Mouse (Mus musculus) heart, embryonic 13.5 days (tissue): Measurements from ENCODE around the gene Itpka. TPM values are rescaled to one million over a fixed set of nuclear protein-coding genes. Genes with fewer than 3 reads are reported as not detected.

ENCODE experiments used
- ATAC-seq: fragments of 200-750 bp; cut with Nextera tagmentation; 2 replicates; pipeline ENCODE4 v1.8.0; 2017; ENCODE audit warnings: moderate TSS enrichment; ENCODE audit not compliant: insufficient number of reproducible peaks, low FRiP score, low TSS enrichment; ENCODE audit errors: extremely low read depth
- H3K27ac ChIP-seq: fragments of 300-500 bp; sonication (generic); replicated peaks from 2 replicates; pipeline ENCODE4 v1.5.1; 2015; ENCODE audit warnings: moderate library complexity, mild to moderate bottlenecking, inconsistent platforms
- H3K27me3 ChIP-seq: fragments of 300-500 bp; sonication (generic); replicated peaks from 2 replicates; pipeline ENCODE4 v1.6.1; 2015; ENCODE audit warnings: mild to moderate bottlenecking, inconsistent platforms
- H3K36me3 ChIP-seq: fragments of 300-500 bp; sonication (generic); 2 replicates; pipeline ENCODE4 v1.6.1; 2015; ENCODE audit warnings: mild to moderate bottlenecking, inconsistent platforms
- H3K4me1 ChIP-seq: fragments of 300-500 bp; sonication (generic); 2 replicates; pipeline ENCODE4 v1.6.1; 2015; ENCODE audit warnings: inconsistent platforms
- H3K4me2 ChIP-seq: fragments of 300-500 bp; sonication (generic); 2 replicates; pipeline ENCODE4 v1.6.1; 2015; ENCODE audit warnings: inconsistent platforms, mild to moderate bottlenecking, moderate library complexity
- H3K4me3 ChIP-seq: fragments of 300-500 bp; sonication (generic); 2 replicates; pipeline ENCODE4 v1.5.1; 2015; ENCODE audit warnings: moderate library complexity, mild to moderate bottlenecking, inconsistent platforms
- H3K9ac ChIP-seq: fragments of 300-500 bp; sonication (generic); 2 replicates; pipeline ENCODE4 v1.6.1; 2015; ENCODE audit warnings: inconsistent platforms, mild to moderate bottlenecking, moderate library complexity
- H3K9me3 ChIP-seq: fragments of 300-500 bp; sonication (generic); 2 replicates; pipeline ENCODE4 v1.6.1; 2016; ENCODE audit warnings: inconsistent platforms
- WGBS: fragments of 180-500 bp; shearing (Covaris S2); methylation state at CpG from one replicate; pipeline ENCODE4 v1.1.7; 2015; ENCODE audit warnings: mixed read lengths; 5-methylcytosine and 5-hydroxymethylcytosine counted together
- polyA plus RNA-seq: library from polyadenylated mRNA; unstranded; fragments of >200 nt; fragmentation: Nextera tagmentation; extraction: Ambion mirVana; gene quantifications from 2 replicates; pipeline ENCODE4 v1.2.1, GENCODE M21; 2015

Itpka gene
- polyA plus RNA-seq, 1 experiment from 2014 or later, result 1.8 TPM

- Histone ChIP-seq H3K4me1 (peaks cover 15% of the 10 kb centered on the region), H3K4me2 (peak overlapping the region; percentile 99), H3K9ac (peak overlapping the region; percentile 78), H3K27ac (no peak overlapping the region), H3K36me3 (peaks cover 2% of the 10 kb centered on the region), H3K4me3 (peak overlapping the region; percentile 73), H3K27me3 (peaks cover 89% of the 10 kb centered on the region), H3K9me3 (no peaks in the 10 kb centered on the region)
- ATAC-seq, result no peak
- WGBS, result under 1% methylated on average over 65 of the region's 77 CpGs
Measured at GRCm38 (mm10) chr2:119758101-119758843, 16.1 kb downstream of the Itpka start.

DNA sequence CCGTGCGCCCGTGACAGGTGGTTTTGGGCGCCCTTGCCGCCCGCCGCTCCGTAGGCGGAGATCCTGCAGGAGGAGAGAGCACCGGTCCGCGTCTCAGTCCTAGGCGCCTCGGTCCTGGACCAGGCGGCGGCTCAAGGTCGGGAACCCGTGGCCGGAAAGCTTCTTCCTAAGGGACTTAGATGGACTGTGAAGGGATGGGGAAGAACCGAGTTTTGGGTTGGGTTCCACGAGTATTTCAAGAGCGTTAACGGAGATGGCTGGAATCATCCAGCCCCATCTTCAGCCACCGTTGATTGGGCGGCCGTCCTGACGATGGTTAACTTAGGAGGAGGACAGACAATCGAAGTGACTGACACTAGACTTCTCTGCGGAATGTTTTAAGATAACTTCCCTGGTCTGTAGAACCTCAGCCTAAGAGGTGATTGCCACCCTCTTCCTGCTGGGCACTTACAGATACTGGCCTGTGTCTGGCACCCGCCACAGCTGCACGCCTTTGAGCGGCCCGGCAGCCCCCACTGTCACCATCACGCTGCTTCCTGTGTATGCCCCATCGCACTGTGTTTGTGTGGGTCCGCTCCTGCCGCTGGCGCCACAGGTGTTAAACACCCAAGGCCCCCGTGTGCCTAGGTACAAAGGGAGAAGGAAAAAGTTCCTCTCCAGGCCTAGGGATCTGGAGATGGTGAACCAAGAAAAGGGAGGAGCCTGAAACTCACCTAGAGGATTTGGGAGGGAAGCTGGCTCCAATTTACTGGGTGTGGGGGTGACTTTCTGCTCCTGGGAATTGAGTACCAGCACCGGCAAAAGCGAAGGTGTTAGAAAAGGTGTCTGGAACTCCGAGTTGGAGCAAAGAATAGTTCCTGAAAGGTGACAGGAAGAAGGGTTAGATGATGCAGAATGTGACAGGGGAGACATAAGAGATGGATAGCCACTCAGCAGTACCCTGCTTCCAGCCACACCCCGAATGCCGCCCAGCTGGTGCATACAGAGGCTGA, 17.0 kb downstream of the Itpka start:
- H3K4me3 ChIP-seq, result peak overlapping the region; percentile 73
- ATAC-seq, result no peak
- H3K9ac ChIP-seq, result peak overlapping the region; percentile 78
- peaks cover 15% of the 10 kb centered on the region for H3K4me1 ChIP-seq
- H3K27me3 ChIP-seq, result peaks cover 80% of the 10 kb centered on the region
- no peaks in the 10 kb centered on the region for H3K9me3 ChIP-seq
- WGBS, result 5% methylated on average over 44 of the region's 44 CpGs
- H3K4me2 ChIP-seq, result peak overlapping the region; percentile 99
- H3K36me3 ChIP-seq, result peaks cover 11% of the 10 kb centered on the region
- no peak overlapping the region for H3K27ac ChIP-seq

- H3K9me3 ChIP-seq, result no peaks in the 10 kb centered on the region
- peak within 1 kb of the TSS; percentile 73 for H3K4me3 ChIP-seq
- peaks cover 69% of the 10 kb centered on the region for H3K27me3 ChIP-seq
- ATAC-seq, result no peak
- peaks cover 22% of the 10 kb centered on the region for H3K36me3 ChIP-seq
- H3K27ac ChIP-seq, result no peak within 1 kb of the TSS
- H3K9ac ChIP-seq, result no peak within 1 kb of the TSS
- peak within 1 kb of the TSS; percentile 99 for H3K4me2 ChIP-seq
- WGBS, result 9% methylated on average over 9 of the region's 9 CpGs
- peaks cover 15% of the 10 kb centered on the region for H3K4me1 ChIP-seq
Measured at GRCm38 (mm10) chr2:119760251-119760650, 18.1 kb downstream of the Itpka start, which contains the start of gene Ltk. Ltk (minus strand) TSS chr2:119760431.

DNA sequence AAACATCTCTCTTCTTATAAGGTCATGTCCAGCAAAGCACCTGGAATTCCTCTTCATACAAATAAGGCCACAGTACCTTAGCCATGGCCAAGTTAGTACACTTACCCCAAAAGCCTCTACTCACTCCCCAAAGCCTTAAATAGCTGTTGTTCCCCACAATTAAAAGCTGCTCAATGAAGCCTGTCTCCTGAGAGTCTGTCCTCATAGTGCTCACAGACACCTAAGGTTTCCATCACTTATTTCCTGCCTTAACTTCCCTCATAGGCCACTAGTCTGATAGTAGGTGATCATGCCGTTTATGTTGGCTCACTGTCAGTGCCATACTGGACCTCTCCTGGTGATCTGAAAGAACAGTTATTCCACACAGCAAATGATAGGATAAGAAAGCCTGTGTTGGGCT, 20.1 kb downstream of the Itpka start:
- H3K36me3 ChIP-seq, result peaks cover 39% of the 10 kb centered on the region
- H3K9ac ChIP-seq, result no peak overlapping the region
- peaks cover 51% of the 10 kb centered on the region for H3K27me3 ChIP-seq
- no peak overlapping the region for H3K27ac ChIP-seq
- ATAC-seq, result no peak
- H3K4me2 ChIP-seq, result no peak overlapping the region
- H3K9me3 ChIP-seq, result no peaks in the 10 kb centered on the region
- 35% methylated on average over 1 of the region's 1 CpGs for WGBS
- peaks cover 15% of the 10 kb centered on the region for H3K4me1 ChIP-seq
- no peak overlapping the region for H3K4me3 ChIP-seq

DNA sequence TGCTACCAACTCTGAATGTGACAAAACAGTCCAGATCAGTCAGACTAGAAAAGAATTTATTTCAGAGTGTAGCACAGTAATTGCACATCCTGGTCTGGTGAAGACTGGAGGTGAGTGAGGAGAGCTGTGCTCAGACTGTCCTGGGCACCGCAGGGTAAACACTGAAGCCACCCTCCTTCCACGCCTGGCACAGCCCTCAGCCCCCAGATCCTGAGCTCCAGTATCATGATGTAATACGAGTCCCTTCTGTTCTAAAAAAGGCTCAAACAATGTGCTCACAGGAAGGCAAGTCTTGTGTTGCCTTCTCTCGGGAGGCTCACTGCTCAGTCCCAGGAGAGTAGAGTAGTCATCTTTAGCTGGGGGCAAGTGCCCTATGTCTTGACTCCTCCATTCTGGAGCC, 21.8 kb downstream of the Itpka start:
- peaks cover 51% of the 10 kb centered on the region for H3K36me3 ChIP-seq
- no peak for ATAC-seq
- H3K27me3 ChIP-seq, result peaks cover 34% of the 10 kb centered on the region
- H3K9ac ChIP-seq, result no peak overlapping the region
- 52% methylated on average over 4 of the region's 4 CpGs for WGBS
- H3K4me2 ChIP-seq, result no peak overlapping the region
- H3K4me3 ChIP-seq, result no peak overlapping the region
- no peaks in the 10 kb centered on the region for H3K9me3 ChIP-seq
- no peak overlapping the region for H3K27ac ChIP-seq
- peaks cover 3% of the 10 kb centered on the region for H3K4me1 ChIP-seq

- Histone ChIP-seq H3K9me3 (no peaks in the 10 kb centered on the region), H3K4me3 (no peak overlapping the region), H3K4me2 (no peak overlapping the region), H3K36me3 (peaks cover 84% of the 10 kb centered on the region), H3K4me1 (no peaks in the 10 kb centered on the region), H3K27ac (no peak overlapping the region), H3K27me3 (peaks cover 4% of the 10 kb centered on the region; the same call in 1 of the 2 replicates), H3K9ac (no peak overlapping the region)
- 84% methylated on average over 6 of the region's 6 CpGs for WGBS
- ATAC-seq, result no peak
Measured at GRCm38 (mm10) chr2:119767246-119767645, 25.1 kb downstream of the Itpka start.

- peak within 1 kb of the TSS; percentile 90 for H3K4me2 ChIP-seq
- peaks cover 31% of the 10 kb centered on the region for H3K36me3 ChIP-seq
- H3K27me3 ChIP-seq, result no peaks in the 10 kb centered on the region
- peak within 1 kb of the TSS; percentile 87 for H3K9ac ChIP-seq
- H3K4me3 ChIP-seq, result peak within 1 kb of the TSS; percentile 74
- ATAC-seq, result peak; percentile 76; the same call in 1 of the 2 replicates
- peaks cover 14% of the 10 kb centered on the region for H3K4me1 ChIP-seq
- no peaks in the 10 kb centered on the region for H3K9me3 ChIP-seq
- WGBS, result under 1% methylated on average over 44 of the region's 44 CpGs
- peak within 1 kb of the TSS; percentile 89 for H3K27ac ChIP-seq
Measured at GRCm38 (mm10) chr2:119787206-119787883, 45.2 kb downstream of the Itpka start, which contains the start of gene Rpap1. Rpap1 (minus strand) TSS chr2:119787537.

DNA sequence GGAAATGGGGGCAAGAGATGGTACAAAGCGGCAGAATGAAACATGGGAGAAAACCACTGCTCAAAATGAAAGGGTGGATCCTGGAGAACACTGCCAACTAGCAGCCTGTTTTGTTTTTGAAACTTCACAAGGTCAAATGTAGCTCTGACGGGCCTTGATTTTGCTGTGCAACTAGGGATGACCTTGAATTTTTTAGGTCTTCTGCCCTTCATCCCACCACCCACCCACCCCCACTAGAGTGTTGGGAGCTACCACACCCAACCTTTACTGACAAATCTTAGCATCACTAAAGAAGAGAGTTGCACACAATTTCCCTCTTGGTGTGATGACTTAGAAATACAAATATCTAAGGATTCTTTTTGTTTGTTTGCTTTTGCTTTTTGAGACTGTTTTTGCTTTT, 47.9 kb downstream of the Itpka start:
- H3K4me1 ChIP-seq, result peaks cover 14% of the 10 kb centered on the region
- no peak for ATAC-seq
- no peak overlapping the region for H3K4me3 ChIP-seq
- peaks cover 4% of the 10 kb centered on the region; the same call in 1 of the 2 replicates for H3K27me3 ChIP-seq
- H3K27ac ChIP-seq, result no peak overlapping the region
- H3K4me2 ChIP-seq, result no peak overlapping the region
- H3K9ac ChIP-seq, result no peak overlapping the region
- WGBS, result 72% methylated on average over 2 of the region's 2 CpGs
- peaks cover 6% of the 10 kb centered on the region; the same call in 1 of the 2 replicates for H3K36me3 ChIP-seq
- H3K9me3 ChIP-seq, result no peaks in the 10 kb centered on the region

DNA sequence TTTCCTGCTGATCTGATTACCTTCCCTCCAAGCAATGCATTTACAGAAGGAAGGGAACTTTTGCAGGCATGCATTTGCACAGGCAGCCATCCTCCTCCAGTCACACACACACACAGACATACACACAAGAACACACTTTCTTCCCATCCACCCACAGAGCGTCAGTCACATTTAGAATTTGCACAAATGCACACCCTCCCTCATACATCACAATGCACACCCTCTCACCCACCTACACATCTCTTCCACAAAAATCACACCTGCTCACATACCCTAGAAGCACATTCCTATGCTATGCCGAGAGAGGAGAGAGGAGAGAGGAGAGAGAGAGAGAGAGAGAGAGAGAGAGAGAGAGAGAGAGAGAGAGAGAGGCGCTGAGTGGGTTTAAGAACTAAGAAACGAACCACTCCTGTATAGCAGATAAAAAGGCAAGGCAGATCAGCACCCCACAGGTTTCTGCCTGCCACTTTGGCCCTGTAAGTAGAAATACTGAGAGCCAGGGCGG, 55.2 kb downstream of the Itpka start, which contains the start of gene Tyro3:
Gene Tyro3, plus strand, starts transcription at position 455 of the 505 bp plus-strand sequence.
- Histone ChIP-seq H3K4me1 (peaks cover 38% of the 10 kb centered on the region), H3K4me2 (peak within 1 kb of the TSS; percentile 99), H3K36me3 (no peaks in the 10 kb centered on the region), H3K27ac (peak within 1 kb of the TSS; percentile 8; the same call in 1 of the 2 replicates), H3K9me3 (no peaks in the 10 kb centered on the region), H3K27me3 (peaks cover 48% of the 10 kb centered on the region), H3K4me3 (no peak within 1 kb of the TSS), H3K9ac (peak within 1 kb of the TSS; percentile 33; the same call in 1 of the 2 replicates)
- no peak for ATAC-seq
- 51% methylated on average over 5 of the region's 5 CpGs for WGBS

- Histone ChIP-seq H3K4me1 (peaks cover 48% of the 10 kb centered on the region), H3K9ac (no peak overlapping the region), H3K36me3 (no peaks in the 10 kb centered on the region), H3K27me3 (peaks cover 48% of the 10 kb centered on the region), H3K4me2 (peak overlapping the region; percentile 99), H3K9me3 (no peaks in the 10 kb centered on the region), H3K27ac (peak overlapping the region; percentile 8; the same call in 1 of the 2 replicates), H3K4me3 (no peak overlapping the region; the same call in 1 of the 2 replicates)
- 9% methylated on average over 13 of the region's 13 CpGs for WGBS
- no peak for ATAC-seq
Measured at GRCm38 (mm10) chr2:119798246-119798927, 56.2 kb downstream of the Itpka start.
